Mouse (Mus musculus) cerebellum, adult 9-11 months (tissue): Measurements from ENCODE around the gene Aox3.

Experiments
- DNase-seq: peaks from one replicate; pipeline ENCODE4 v3.0.0; 2022

Gene Aox3

GRCm38 (mm10) chr1:58107066-58107465 lies 5.9 kb upstream of the Aox3 start:
- DNase-seq = no peak

DNA sequence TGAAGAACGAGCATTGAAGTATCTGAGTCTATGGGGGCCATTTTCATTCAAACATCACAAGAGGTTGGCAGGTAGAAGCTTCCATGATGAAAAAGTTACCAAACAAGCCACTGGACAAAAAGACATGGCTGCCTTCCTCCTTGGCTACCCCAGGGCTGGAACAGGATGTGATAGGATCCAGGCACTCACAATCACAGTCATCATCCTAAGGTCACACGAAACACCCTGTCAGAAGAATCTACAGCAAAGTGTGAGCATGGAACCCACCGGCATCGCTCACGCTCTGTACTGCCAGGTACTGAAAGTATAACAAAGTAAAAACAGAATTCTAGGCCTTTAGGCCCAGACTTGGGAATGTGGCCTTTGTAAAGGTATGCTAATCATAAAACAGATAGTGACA lies 2.7 kb upstream of the Aox3 start:
- no peak for DNase-seq

DNA sequence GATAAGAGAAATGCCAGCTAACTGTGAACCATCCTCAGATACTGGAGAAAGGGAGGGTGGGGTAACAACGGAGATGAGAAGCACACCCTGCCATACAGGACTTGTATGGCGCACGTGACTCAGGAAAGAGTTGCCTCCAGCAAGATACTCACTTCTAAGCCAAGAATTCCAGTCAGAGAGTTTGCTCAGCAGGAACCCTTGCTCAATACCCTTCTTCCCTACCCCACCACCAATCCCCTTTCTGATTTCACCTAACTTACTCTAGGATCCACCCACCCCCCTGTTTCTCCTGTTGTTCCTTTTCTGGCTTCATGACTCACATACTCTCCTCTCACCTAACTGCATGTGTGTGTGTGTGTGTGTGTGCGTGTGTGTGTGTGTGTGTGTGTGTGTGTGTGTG lies 1.6 kb upstream of the Aox3 start:
- DNase-seq = no peak

GRCm38 (mm10) chr1:58113441-58113840 lies 511 bp downstream of the Aox3 start:
- DNase-seq = no peak

GRCm38 (mm10) chr1:58114021-58114560 lies 1.2 kb downstream of the Aox3 start:
- DNase-seq = no peak

DNA sequence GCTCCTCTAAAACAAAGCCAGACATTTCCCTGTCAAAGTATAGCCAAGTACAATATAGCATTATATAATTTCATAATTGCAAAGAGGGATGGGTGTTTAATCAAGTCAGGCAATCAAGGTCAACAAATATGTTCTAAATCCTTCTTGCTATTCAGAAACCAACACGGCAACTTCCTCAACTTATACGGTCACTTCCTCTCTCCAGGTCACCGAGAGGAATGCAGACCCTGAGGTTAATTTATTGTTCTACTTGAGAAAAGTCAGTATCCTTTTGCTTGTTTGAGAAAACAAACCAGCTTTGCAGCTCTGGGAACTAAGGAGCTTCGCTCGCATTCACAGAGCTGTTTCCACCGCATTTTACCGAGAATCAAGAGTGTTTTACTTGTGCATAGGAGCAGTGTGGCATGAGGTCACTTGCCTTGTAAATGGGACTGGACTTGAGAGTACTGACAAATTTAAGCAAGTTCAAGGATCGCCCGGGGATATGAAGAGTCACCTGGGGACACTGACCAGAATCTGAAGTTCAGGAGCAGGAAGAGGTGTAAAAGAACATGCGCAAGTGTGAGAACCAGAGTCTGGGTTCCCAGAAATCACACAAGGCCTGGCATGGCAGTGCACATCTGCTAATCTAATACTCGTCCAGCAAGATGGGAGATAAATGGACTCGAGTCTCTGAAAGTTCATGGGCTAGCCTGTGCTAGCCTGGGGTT lies 1.9 kb downstream of the Aox3 start:
- no peak for DNase-seq

GRCm38 (mm10) chr1:58118231-58118630 lies 5.3 kb downstream of the Aox3 start:
- DNase-seq = no peak

DNA sequence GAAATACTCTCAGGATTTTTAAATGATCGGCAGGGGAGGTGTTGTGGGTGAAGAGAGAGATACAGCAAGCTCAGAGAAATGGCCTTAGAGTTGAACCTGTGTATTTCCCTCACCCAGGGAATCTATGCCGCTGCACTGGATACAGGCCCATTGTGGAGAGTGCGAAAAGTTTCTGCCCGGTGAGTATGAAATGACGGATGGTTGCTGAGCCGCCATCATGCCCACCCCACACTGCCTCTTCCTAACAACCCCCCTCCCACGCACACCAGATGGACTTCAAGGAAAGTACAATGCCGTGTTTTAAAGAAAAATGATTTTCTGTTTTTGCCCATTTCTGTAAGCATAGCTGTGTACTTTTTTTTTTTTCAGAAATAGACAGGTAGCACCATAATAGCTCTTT lies 12.0 kb downstream of the Aox3 start:
- DNase-seq = no peak

GRCm38 (mm10) chr1:58137891-58138290 lies 25.0 kb downstream of the Aox3 start:
- DNase-seq = no peak

- no peak for DNase-seq
Observed at GRCm38 (mm10) chr1:58138986-58139385, 26.1 kb downstream of the Aox3 start.

- no peak for DNase-seq
Observed at GRCm38 (mm10) chr1:58140607-58141006, 27.7 kb downstream of the Aox3 start.

GRCm38 (mm10) chr1:58144384-58145069 lies 31.6 kb downstream of the Aox3 start:
- DNase-seq = peak; percentile 4

- DNase-seq = no peak
Observed at GRCm38 (mm10) chr1:58146026-58146425, 33.1 kb downstream of the Aox3 start.

DNA sequence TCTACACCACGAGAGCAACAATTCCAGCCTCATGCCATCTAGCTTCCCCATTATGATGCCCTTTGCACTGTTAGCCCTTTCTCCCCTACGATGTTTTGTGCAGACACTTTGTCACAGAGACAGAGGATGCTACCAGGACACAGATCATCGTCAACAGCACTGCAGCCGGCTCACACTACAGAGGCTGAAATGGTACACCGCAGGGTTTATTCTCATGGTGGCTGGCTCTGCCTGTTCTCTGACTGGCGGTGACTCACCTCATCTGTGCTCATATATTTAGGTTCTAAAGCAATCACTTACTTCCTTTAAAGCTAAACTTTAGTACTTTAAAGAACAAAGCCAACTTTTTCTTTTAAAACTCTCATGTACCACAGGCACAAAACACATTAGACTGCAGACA lies 34.8 kb downstream of the Aox3 start:
- no peak for DNase-seq

GRCm38 (mm10) chr1:58152247-58152646 lies 39.3 kb downstream of the Aox3 start:
- DNase-seq = no peak

- no peak for DNase-seq
Observed at GRCm38 (mm10) chr1:58156747-58157146, 43.8 kb downstream of the Aox3 start.

- DNase-seq = no peak
Observed at GRCm38 (mm10) chr1:58169893-58170292, 57.0 kb downstream of the Aox3 start.

DNA sequence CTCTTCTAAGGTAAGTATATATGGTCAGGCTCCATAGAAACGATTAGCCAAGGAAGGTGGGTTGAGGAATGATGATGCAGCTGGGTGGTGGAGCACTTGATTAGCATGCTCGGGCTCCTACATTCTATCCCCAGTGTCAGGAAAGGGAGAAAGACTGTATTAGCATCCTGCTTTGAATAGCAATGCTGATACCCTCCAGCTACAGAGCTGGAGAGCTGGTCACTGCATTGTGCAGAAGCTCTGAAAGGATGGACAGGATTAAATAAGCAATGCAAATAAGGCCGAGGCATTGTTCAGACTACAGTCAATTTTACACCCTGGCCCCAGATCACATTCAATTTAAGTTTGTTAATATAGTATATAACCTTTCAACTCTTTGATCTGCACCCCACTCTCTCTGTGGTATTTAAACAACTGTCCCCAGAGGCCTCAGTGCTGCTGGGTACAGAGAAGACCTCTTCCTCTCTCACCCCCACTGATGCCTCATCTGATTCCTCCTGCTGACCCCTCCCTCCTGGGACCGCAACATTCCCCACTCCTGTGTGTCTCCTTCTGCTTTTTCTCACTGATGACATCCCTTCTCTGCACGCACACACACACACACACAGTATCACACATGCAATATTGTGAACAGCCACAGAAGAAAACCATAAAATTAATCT lies 75.7 kb downstream of the Aox3 start:
- no peak for DNase-seq

DNA sequence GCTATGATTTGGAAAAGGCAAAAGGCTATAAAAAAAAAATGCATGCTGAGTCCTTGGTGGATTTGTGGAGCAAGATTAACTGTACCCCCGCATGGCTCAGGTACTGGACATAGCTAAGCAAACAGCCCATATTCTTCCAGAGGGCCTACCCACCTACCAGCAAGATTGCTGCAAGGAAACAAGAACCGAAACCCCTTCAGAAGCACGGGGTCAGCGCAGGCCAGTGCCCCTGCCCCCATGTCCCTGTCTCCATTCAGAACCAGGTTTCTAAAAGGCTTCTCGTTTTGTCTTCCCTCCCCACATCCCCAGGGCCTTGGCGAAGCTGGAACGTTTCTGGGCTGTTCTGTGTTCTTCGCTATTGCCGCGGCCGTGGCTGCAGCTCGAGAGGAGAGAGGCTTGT lies 81.4 kb downstream of the Aox3 start:
- DNase-seq = no peak

GRCm38 (mm10) chr1:58194988-58195387 lies 82.1 kb downstream of the Aox3 start:
- no peak for DNase-seq

DNA sequence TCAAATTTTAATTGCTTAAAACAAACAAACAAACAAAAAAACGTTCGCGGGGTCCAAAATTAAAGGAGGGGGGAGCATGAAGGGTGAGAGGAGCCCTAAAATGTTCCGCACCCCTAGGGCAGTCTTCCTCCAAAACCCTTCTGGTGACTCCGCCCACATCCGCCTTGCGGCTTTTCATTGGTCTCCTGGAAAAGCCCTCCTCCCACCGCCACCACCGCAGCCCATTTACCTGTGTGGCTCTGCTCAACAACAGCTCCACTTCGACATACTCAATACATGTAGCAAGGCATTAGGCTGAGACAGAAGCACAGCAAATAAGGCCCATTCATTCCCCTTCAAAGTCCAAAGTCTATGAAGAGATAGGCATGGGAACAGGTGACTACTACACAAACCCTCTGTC lies 82.6 kb downstream of the Aox3 start:
- no peak for DNase-seq

- no peak for DNase-seq
Observed at GRCm38 (mm10) chr1:58197023-58197422, 84.1 kb downstream of the Aox3 start.

GRCm38 (mm10) chr1:58198386-58198785 lies 85.5 kb downstream of the Aox3 start:
- DNase-seq = no peak

- no peak for DNase-seq
Observed at GRCm38 (mm10) chr1:58210203-58210602, 97.3 kb downstream of the Aox3 start, which contains the start of gene Aox4. Gene Aox4 (plus strand): TSS chr1:58210397.
